Mouse (Mus musculus) lung, postnatal 0 days (tissue): Measurements from ENCODE around the gene Mpzl2.

Source experiments
- CTCF ChIP-seq: IDR thresholded peaks from 2 replicates; pipeline ENCODE4 v1.5.1; 2016; ENCODE audit warnings: antibody characterized with exemption, mild to moderate bottlenecking
- EP300 ChIP-seq: IDR thresholded peaks from 2 replicates; pipeline ENCODE4 v1.6.1; 2016; ENCODE audit warnings: antibody characterized with exemption, mild to moderate bottlenecking, control low read depth

DNA sequence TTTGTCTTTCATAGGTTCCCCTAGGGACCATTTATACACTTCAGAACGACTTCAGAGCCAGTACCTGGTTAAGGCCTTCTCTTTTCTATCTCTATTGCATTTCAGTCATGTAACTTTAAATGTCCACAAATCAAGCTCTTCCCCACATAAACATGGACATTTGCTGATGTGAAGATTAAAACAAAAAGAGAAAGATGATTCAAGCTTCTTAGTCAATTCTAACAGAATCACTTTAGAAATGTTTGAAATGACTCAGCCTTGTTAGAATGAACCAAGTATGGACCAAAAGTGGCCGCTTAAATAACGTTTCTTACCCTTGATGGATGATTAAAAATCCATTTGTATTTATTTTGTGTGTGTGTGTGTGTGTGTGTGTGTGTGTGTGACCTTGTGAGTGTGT lies 16.0 kb upstream of the Mpzl2 start:
- TF ChIP-seq CTCF (no peak), EP300 (no peak)
